1 mouse cellular context compared by ENCODE assay signal in the genomic region with DNA sequence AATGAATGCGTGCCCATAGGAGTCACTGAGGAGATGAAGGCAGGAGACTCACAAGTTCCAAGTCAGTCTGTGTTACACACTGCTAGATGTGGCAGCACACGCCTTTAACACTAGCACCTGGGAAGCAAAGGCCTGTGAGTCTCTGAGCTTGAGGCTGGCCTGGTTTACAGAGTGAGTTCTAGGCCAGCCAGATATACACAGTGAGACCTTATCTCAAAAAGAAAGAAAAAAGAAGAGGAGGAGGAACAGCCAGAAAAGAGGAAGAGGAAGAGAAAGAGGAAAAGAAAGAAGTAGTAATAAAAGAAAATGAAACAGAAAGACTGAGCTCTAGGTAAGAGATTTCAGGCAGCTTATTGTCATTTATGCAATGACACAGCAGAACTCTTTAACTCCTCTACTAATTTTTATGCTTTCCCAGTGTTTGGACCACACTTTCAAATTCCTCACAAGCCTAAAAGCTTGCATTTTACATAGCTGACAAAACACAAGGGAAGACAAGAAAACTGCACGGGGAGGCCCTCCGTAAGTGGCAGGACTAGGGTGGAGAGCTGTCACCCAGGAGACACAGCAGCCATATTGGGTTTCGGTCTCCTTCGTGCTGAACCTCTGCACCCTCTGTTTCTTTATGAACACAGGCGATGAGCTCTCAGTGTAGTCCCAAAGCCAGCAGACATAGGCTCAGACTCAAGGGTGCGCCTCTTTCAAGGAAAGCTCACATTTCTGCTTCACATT.
TF ChIP-seq lines count a peak whose summit lies in the region.

No protein-coding gene starts in this region.

TF ChIP-seq in CH12.LX, 34 proteins besides CTCF, POLR2A, EP300 and RAD21:
- TF ChIP-seq MAFK (IDR thresholded peaks at IDR 0.05; ENCODE audit: insufficient replicate concordance, low read length) = 0 out of 2 replicates have a peak, but pooled peaks have one; percentile 23
- no peak; the same call in 1 of the 2 replicates for TF ChIP-seq ETS1 (conservative IDR thresholded peaks at IDR 0.05; ENCODE audit: low read depth, low read length)
- no peak for TF ChIP-seq MAZ (IDR thresholded peaks at IDR 0.05; ENCODE audit: low read depth, low read length)
- peak; percentile 55; the same call in 1 of the 2 replicates for TF ChIP-seq IRF4 (IDR thresholded peaks at IDR 0.05; ENCODE audit: low read depth, low read length)
- TF ChIP-seq SMC3 (IDR thresholded peaks at IDR 0.05; ENCODE audit: low read depth, low read length) = no peak
- TF ChIP-seq NELFE (IDR thresholded peaks at IDR 0.05; ENCODE audit: low read depth, low read length) = no peak
- no peak for TF ChIP-seq NRF1 (IDR thresholded peaks at IDR 0.05; ENCODE audit: low read depth, low read length)
- TF ChIP-seq CHD2 (IDR thresholded peaks at IDR 0.05; ENCODE audit: low read length) = no peak
- TF ChIP-seq ZKSCAN1 (IDR thresholded peaks at IDR 0.05; ENCODE audit: borderline replicate concordance, low read depth, low read length) = no peak
- no peak for TF ChIP-seq KAT2A (IDR thresholded peaks at IDR 0.05; ENCODE audit: insufficient replicate concordance, low read length)
- TF ChIP-seq ELF1 (IDR thresholded peaks at IDR 0.05; ENCODE audit: low read depth, low read length) = no peak
- TF ChIP-seq RCOR1 (conservative IDR thresholded peaks at IDR 0.05; ENCODE audit: low read depth, low read length) = no peak
- TF ChIP-seq HCFC1 (IDR thresholded peaks at IDR 0.05; ENCODE audit: low read depth, low read length) = no peak
- no peak for TF ChIP-seq POLR2AphosphoS2 (IDR thresholded peaks at IDR 0.05; ENCODE audit: low read depth, low read length)
- TF ChIP-seq TCF12 (IDR thresholded peaks at IDR 0.05; ENCODE audit: low read depth, low read length) = no peak
- TF ChIP-seq GABPA (IDR thresholded peaks at IDR 0.05; ENCODE audit: insufficient replicate concordance, low read depth, low read length) = no peak
